Mouse (Mus musculus): Measurements from ENCODE around the gene Ctrc. TPM values are rescaled to one million over a fixed set of nuclear protein-coding genes. Genes with fewer than 3 reads are reported as not detected.

Ctrc gene
- polyA plus RNA-seq, 1 experiment from 2014 or later = 0.45 TPM

DNA sequence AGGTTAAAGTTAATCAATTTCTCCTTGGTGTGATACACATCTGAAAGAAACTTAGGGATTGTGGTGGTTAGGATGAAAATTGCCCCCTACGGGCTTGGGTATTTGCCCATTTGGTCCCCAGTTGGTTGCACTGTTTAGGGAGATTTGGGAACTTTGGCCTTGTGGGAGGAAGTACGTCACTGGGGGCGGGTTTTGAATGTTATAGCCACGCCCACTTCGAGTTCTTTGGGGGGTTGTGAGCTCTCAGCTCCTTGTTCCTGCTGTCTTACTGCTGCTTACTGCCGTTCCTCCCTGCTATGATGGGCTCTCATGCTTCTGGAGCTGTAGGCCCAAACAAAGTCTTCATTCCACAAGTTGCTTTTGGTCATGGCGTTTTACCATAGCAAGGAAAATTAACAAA, 14.8 kb downstream of the Ctrc start:
- 76% methylated on average over 7 of the region's 7 CpGs for WGBS
- no peak overlapping the region for H3K27ac ChIP-seq
- H3K9me3 ChIP-seq = no peaks in the 10 kb centered on the region
- ATAC-seq = no peak
- no peak overlapping the region for H3K4me2 ChIP-seq (replicated peaks)
- H3K36me3 ChIP-seq = no peaks in the 10 kb centered on the region
- H3K4me1 ChIP-seq (replicated peaks) = 0 out of 2 replicates have a peak, but pooled peaks cover 3% of the 10 kb centered on the region
- no peak overlapping the region for H3K4me3 ChIP-seq (replicated peaks)
- H3K27me3 ChIP-seq (replicated peaks) = no peaks in the 10 kb centered on the region
- no peak overlapping the region for H3K9ac ChIP-seq

DNA sequence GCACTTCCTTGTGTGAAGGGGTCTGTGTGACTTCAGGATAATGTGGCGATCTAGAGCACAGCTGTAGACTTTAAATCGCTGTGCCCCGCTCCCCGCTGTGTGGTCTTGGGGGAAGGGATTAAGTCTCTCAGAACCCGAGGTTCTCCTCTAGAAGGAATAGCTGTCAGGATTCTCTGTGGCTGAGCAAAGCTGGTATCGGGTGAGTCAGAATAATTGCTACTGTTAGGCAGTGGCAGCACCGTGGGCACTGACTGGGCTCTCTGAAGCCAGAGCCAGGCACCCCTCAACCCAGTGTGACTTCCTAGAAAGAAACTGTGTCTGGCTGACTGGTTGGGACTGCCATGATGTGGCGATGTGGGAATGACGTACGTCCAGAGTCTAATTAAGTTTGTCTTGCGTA, 15.8 kb downstream of the Ctrc start:
- Histone ChIP-seq H3K4me1 (replicated peaks) (0 out of 2 replicates have a peak, but pooled peaks cover 3% of the 10 kb centered on the region), H3K27ac (no peak overlapping the region), H3K36me3 (no peaks in the 10 kb centered on the region), H3K4me3 (replicated peaks) (no peak overlapping the region), H3K27me3 (replicated peaks) (no peaks in the 10 kb centered on the region), H3K9me3 (no peaks in the 10 kb centered on the region), H3K9ac (no peak overlapping the region), H3K4me2 (replicated peaks) (no peak overlapping the region)
- WGBS = 60% methylated on average over 11 of the region's 11 CpGs
- no peak for ATAC-seq

- no peaks in the 10 kb centered on the region for H3K9me3 ChIP-seq
- no peaks in the 10 kb centered on the region for H3K4me1 ChIP-seq (replicated peaks)
- no peaks in the 10 kb centered on the region for H3K36me3 ChIP-seq
- WGBS = 55% methylated on average over 4 of the region's 4 CpGs
- H3K4me3 ChIP-seq (replicated peaks) = no peak overlapping the region
- no peak overlapping the region for H3K4me2 ChIP-seq (replicated peaks)
- no peak overlapping the region for H3K9ac ChIP-seq
- ATAC-seq = no peak
- H3K27me3 ChIP-seq (replicated peaks) = no peaks in the 10 kb centered on the region
- no peak overlapping the region for H3K27ac ChIP-seq
Measured at GRCm38 (mm10) chr4:141828177-141828576, 18.0 kb downstream of the Ctrc start.

DNA sequence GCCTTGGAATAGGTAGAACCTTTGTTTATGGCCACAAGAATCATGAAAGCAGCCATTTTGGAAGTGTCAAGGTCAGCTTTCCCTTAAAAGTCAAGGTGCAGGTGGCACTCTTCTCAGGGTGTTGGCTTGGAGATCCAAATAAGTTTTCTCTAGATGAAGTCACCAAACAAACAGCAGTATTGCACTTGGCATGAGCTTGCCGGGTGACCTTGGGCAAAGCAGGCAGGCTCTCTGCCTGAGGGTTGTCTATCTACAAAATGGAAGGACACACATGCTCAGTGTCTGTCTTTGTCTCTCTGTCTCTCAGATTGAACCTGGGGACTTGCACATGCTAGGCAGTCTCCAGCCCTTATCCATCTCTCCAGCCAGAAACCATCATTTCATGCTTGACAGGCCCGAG, 18.8 kb downstream of the Ctrc start:
- H3K9me3 ChIP-seq = no peaks in the 10 kb centered on the region
- H3K4me1 ChIP-seq (replicated peaks) = no peaks in the 10 kb centered on the region
- WGBS = 90% methylated on average over 2 of the region's 2 CpGs
- no peak overlapping the region for H3K4me3 ChIP-seq (replicated peaks)
- no peak overlapping the region for H3K4me2 ChIP-seq (replicated peaks)
- H3K36me3 ChIP-seq = no peaks in the 10 kb centered on the region
- no peak overlapping the region for H3K9ac ChIP-seq
- H3K27ac ChIP-seq = no peak overlapping the region
- no peaks in the 10 kb centered on the region for H3K27me3 ChIP-seq (replicated peaks)
- peak; percentile 26; the same call in 1 of the 2 replicates for ATAC-seq

DNA sequence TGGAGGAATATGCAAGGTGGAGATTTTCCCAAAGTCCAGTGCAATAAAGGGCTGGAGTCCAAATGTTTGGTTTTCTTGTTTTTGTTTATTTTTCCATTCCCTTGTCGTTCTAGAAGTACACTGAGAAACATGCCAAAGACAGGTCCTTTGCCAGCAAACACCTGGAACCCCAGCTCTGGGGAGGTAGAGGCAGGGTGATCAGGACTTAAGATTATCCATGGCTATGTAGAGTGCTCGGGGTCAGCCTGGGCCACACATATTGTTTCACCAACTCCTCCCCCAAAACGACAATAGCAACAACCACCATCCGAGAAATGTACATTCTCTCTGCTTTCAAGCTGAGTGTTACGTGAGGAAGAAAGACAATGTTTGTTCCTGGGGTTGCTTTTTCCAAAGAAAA, 20.1 kb downstream of the Ctrc start, which contains the start of gene Cela2a:
Cela2a (minus strand) TSS at position 101 of the 400 bp plus-strand sequence.
- H3K9me3 ChIP-seq = no peaks in the 10 kb centered on the region
- 53% methylated on average over 5 of the region's 5 CpGs for WGBS
- no peak for ATAC-seq
- no peak within 1 kb of the TSS for H3K4me3 ChIP-seq (replicated peaks)
- H3K4me2 ChIP-seq (replicated peaks) = no peak within 1 kb of the TSS
- H3K36me3 ChIP-seq = no peaks in the 10 kb centered on the region
- H3K27me3 ChIP-seq (replicated peaks) = no peaks in the 10 kb centered on the region
- H3K4me1 ChIP-seq (replicated peaks) = no peaks in the 10 kb centered on the region
- no peak within 1 kb of the TSS for H3K27ac ChIP-seq
- H3K9ac ChIP-seq = no peak within 1 kb of the TSS

DNA sequence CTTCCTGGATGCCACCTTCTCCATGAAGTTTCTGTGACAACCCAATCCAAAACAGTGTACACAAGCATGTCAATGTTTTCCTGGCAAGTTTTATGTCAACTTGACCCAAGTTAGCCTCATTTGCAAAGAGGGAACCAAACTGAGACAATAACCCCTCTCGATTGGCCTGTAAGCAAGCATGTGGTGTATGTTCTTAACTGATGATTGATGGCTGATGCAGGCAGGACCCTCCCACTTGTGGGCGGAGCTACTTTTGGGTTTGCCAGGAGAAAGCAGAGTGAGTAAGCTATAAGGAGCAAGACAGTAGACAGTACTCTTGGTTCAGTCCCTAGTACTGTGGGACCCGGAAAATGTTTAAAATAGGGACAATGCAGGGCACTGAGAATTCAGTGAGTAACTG, 23.2 kb downstream of the Ctrc start:
- Histone ChIP-seq H3K4me3 (replicated peaks) (no peak overlapping the region), H3K4me2 (replicated peaks) (no peak overlapping the region), H3K36me3 (no peaks in the 10 kb centered on the region), H3K9me3 (no peaks in the 10 kb centered on the region), H3K4me1 (replicated peaks) (no peaks in the 10 kb centered on the region), H3K9ac (no peak overlapping the region), H3K27ac (no peak overlapping the region), H3K27me3 (replicated peaks) (no peaks in the 10 kb centered on the region)
- peak; percentile 41; the same call in 1 of the 2 replicates for ATAC-seq
- WGBS = 49% methylated on average over 3 of the region's 3 CpGs

DNA sequence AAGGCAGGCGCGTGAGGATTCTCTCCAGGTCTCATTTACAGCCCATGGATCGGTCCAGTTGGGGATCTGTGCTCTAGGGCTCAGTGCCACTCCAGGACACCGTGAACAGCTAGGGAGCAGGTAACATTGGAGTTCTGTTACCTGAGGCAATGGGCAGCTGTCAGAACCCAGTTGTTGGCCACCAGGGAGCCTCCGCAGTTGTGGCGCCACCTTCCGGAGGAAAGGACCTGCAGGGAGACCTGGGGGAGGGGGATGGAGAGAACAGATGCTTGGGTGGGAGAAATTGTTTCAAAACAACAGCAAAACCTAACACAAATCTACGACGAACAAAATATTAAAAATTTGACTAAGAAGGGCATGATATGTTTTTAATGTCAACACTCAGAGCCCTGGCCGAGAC, 24.1 kb downstream of the Ctrc start:
- 78% methylated on average over 10 of the region's 10 CpGs for WGBS
- Histone ChIP-seq H3K4me2 (replicated peaks) (no peak overlapping the region), H3K4me3 (replicated peaks) (no peak overlapping the region), H3K9me3 (no peaks in the 10 kb centered on the region), H3K36me3 (no peaks in the 10 kb centered on the region), H3K4me1 (replicated peaks) (0 out of 2 replicates have a peak, but pooled peaks cover 1% of the 10 kb centered on the region), H3K27ac (no peak overlapping the region), H3K27me3 (replicated peaks) (no peaks in the 10 kb centered on the region), H3K9ac (no peak overlapping the region)
- ATAC-seq = no peak

GRCm38 (mm10) chr4:141821178-141821577, 25.0 kb downstream of the Ctrc start:
- no peak for ATAC-seq
- WGBS = 55% methylated on average over 3 of the region's 3 CpGs
- Histone ChIP-seq H3K9me3 (no peaks in the 10 kb centered on the region), H3K9ac (no peak overlapping the region), H3K4me1 (replicated peaks) (0 out of 2 replicates have a peak, but pooled peaks cover 4% of the 10 kb centered on the region), H3K4me3 (replicated peaks) (no peak overlapping the region), H3K4me2 (replicated peaks) (no peak overlapping the region), H3K36me3 (no peaks in the 10 kb centered on the region), H3K27me3 (replicated peaks) (no peaks in the 10 kb centered on the region), H3K27ac (no peak overlapping the region)

DNA sequence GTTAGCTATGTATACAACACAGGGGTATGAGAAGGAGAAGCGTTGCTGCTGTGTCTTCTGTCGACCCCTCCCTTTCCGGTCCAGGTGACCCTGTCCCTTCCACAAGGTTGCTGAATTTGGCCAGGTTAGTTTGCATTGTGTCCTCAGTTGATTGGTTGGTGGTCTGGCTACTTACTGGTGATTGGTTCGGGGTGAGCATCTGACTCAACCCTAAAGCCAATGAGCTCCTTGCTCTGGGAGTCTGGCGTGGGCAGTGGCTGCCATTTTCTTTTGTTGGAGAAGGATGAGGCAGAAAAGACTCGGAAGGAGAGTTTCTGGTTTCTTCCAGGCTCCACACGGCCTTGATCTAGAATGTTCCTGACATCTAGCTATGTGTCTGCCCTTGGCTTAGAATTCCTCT, 26.8 kb downstream of the Ctrc start:
- no peaks in the 10 kb centered on the region for H3K9me3 ChIP-seq
- no peak for ATAC-seq
- H3K9ac ChIP-seq = no peak overlapping the region
- H3K4me2 ChIP-seq (replicated peaks) = no peak overlapping the region
- H3K4me3 ChIP-seq (replicated peaks) = no peak overlapping the region
- no peaks in the 10 kb centered on the region for H3K27me3 ChIP-seq (replicated peaks)
- no peak overlapping the region for H3K27ac ChIP-seq
- 88% methylated on average over 7 of the region's 7 CpGs for WGBS
- no peaks in the 10 kb centered on the region; the same call in 1 of the 2 replicates for H3K36me3 ChIP-seq
- H3K4me1 ChIP-seq (replicated peaks) = 0 out of 2 replicates have a peak, but pooled peaks cover 4% of the 10 kb centered on the region

DNA sequence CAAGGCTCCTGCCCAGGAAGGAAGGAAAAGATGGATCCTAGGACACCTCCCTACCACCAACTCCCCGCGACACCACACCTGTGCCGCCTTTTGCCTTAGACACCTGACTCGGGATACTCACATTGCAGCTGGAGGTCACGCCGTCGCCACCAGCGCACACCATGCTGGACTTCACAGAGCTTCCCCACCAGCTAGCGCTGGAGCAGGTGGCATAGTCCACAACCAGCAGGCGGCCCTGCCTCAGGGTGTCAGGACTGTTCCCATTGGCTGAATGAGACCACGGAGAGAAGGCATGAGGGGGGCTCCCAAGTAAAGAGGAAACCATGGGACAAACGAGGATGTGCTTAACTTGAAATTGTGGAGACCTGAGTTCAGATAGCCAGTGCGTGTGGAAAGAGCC, 27.3 kb downstream of the Ctrc start:
- H3K9ac ChIP-seq = no peak overlapping the region
- H3K4me2 ChIP-seq (replicated peaks) = no peak overlapping the region
- peaks cover under 1% of the 10 kb centered on the region; the same call in 1 of the 2 replicates for H3K36me3 ChIP-seq
- 90% methylated on average over 13 of the region's 13 CpGs for whole genome bisulfite sequencing
- no peak for ATAC-seq
- 0 out of 2 replicates have a peak, but pooled peaks cover 4% of the 10 kb centered on the region for H3K4me1 ChIP-seq (replicated peaks)
- H3K27me3 ChIP-seq (replicated peaks) = no peaks in the 10 kb centered on the region
- no peak overlapping the region for H3K4me3 ChIP-seq (replicated peaks)
- no peak overlapping the region for H3K27ac ChIP-seq
- no peaks in the 10 kb centered on the region for H3K9me3 ChIP-seq

- no peaks in the 10 kb centered on the region for H3K27me3 ChIP-seq (replicated peaks)
- H3K9ac ChIP-seq = no peak overlapping the region
- H3K36me3 ChIP-seq = peaks cover 8% of the 10 kb centered on the region
- H3K9me3 ChIP-seq = no peaks in the 10 kb centered on the region
- no peak overlapping the region for H3K27ac ChIP-seq
- 0 out of 2 replicates have a peak, but pooled peaks cover 4% of the 10 kb centered on the region for H3K4me1 ChIP-seq (replicated peaks)
- no peak for ATAC-seq
- WGBS = 80% methylated on average over 10 of the region's 10 CpGs
- H3K4me2 ChIP-seq (replicated peaks) = no peak overlapping the region
- no peak overlapping the region for H3K4me3 ChIP-seq (replicated peaks)
Measured at GRCm38 (mm10) chr4:141817706-141818105, 28.5 kb downstream of the Ctrc start.

DNA sequence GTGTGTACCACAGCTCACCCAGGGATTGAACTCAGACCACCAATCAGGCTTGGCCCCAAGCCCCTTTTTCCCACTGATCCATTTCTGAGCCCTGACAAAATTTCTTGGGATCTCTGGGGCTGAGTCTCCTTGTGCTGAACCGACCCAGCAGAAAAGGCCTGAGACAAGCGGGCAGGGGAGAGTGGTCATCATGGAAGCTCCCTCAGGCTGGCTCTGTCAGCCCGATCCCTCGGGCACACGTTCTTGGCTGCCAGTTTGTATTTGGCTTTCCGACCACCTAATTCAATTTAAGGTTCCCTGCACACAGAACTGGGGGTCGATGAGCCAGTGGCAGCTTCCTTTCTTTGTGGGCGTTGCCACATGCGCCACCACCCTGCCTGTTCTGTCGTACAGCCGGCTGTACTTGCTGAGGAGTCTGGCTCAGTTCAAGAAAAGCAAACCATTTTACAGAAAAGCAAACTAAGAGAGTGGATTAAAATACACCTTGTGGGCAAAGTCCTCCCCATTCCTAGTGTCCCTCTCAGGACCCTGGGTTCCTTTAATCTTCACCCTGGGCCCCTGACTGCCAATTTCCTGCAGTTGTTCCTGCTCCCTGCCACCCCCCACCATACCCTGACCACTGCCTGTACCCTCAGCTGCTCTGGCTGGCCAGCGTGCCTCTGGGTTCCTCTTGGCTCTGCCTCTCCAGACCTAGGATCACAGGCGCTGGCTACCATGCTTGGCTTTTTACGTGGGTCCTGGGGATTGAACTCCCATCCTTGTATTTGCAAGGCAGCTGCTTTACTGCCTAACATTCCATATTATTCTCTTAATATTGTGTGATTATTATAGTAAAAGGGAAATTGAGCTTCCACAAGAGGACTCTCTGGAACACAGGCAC, 29.1 kb downstream of the Ctrc start:
- H3K4me1 ChIP-seq (replicated peaks) = 0 out of 2 replicates have a peak, but pooled peaks cover 4% of the 10 kb centered on the region
- peak; percentile 37; the same call in 1 of the 2 replicates for ATAC-seq
- no peak overlapping the region for H3K4me3 ChIP-seq (replicated peaks)
- peaks cover 13% of the 10 kb centered on the region for H3K36me3 ChIP-seq
- no peak overlapping the region for H3K4me2 ChIP-seq (replicated peaks)
- H3K27ac ChIP-seq = 0 out of 2 replicates have a peak overlapping the region, but pooled peaks have one; percentile 13
- WGBS = 65% methylated on average over 14 of the region's 14 CpGs
- no peaks in the 10 kb centered on the region for H3K27me3 ChIP-seq (replicated peaks)
- H3K9me3 ChIP-seq = no peaks in the 10 kb centered on the region
- H3K9ac ChIP-seq = no peak overlapping the region
